Mouse (Mus musculus): ENCODE data around the gene Tlnrd1. TPM values are rescaled to one million over a fixed set of nuclear protein-coding genes. Genes with fewer than 3 reads are reported as not detected.

Gene Tlnrd1
- 13.0 and 15.4 TPM in 2 replicates for polyA plus RNA-seq (2014; fragmentation: Nextera tagmentation; extraction: Ambion mirVana)

GRCm38 (mm10) chr7:83884021-83884658, at the start of gene Tlnrd1, which contains the start of gene Mesd:
Gene Tlnrd1 (minus strand): TSS chr7:83884305.
Gene Mesd (plus strand): TSS chr7:83884466.
- Histone ChIP-seq H3K27me3 (ENCODE audit: control insufficient read depth, insufficient read depth, low read length) (no peaks in the 10 kb centered on the region), H3K27ac (peak within 1 kb of the TSS; percentile 94), H3K4me3 (replicated peaks; ENCODE audit: low read length) (peak within 1 kb of the TSS; percentile 86), H3K36me3 (replicated peaks; ENCODE audit: control insufficient read depth, insufficient read depth) (no peaks in the 10 kb centered on the region; the same call in 1 of the 2 replicates), H3K4me2 (replicated peaks) (peak within 1 kb of the TSS; percentile 90), H3K9me3 (ENCODE audit: control insufficient read depth, low read length) (no peaks in the 10 kb centered on the region; the same call in 1 of the 2 replicates), H3K4me1 (replicated peaks; ENCODE audit: control insufficient read depth, insufficient read depth, low read length) (peaks cover 40% of the 10 kb centered on the region), H3K9ac (peak within 1 kb of the TSS; percentile 91)
- ATAC-seq (ENCODE audit: low FRiP score), result peak; percentile 86
- DNase-seq (ENCODE audit: low spot score), result peak; percentile 82
- WGBS, result under 1% methylated on average over 69 of the region's 69 CpGs

DNA sequence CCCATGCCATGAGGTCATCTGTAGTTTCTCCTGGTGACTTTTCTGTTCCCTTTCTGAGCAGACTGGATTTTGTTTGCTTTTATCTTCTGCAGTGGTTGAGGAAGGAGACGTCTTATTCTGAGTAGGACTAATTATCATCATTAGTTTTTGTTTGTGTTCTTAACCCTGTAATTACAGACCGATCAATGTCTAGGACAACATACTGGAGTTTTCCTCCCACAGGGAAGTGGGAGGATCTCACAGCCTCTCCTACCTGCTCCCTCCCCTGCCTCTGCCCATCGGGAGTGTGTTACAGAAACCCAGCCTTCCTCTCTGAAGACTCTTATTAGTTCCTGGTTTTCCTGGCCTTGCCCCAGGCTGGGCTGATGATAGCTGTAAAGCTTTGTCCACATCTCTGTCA, 37.5 kb upstream of the Tlnrd1 start:
- no peaks in the 10 kb centered on the region for H3K4me1 ChIP-seq (replicated peaks; ENCODE audit: control insufficient read depth, insufficient read depth, low read length)
- no peaks in the 10 kb centered on the region for H3K27me3 ChIP-seq (ENCODE audit: control insufficient read depth, insufficient read depth, low read length)
- H3K4me3 ChIP-seq (replicated peaks; ENCODE audit: low read length), result no peak overlapping the region
- WGBS, result 67% methylated on average over 3 of the region's 3 CpGs
- DNase-seq (ENCODE audit: low spot score), result no peak
- no peaks in the 10 kb centered on the region for H3K36me3 ChIP-seq (replicated peaks; ENCODE audit: control insufficient read depth, insufficient read depth)
- no peak overlapping the region for H3K9ac ChIP-seq
- H3K9me3 ChIP-seq (ENCODE audit: control insufficient read depth, low read length), result no peaks in the 10 kb centered on the region
- ATAC-seq (ENCODE audit: low FRiP score), result no peak
- no peak overlapping the region for H3K4me2 ChIP-seq (replicated peaks)
- H3K27ac ChIP-seq, result no peak overlapping the region

DNA sequence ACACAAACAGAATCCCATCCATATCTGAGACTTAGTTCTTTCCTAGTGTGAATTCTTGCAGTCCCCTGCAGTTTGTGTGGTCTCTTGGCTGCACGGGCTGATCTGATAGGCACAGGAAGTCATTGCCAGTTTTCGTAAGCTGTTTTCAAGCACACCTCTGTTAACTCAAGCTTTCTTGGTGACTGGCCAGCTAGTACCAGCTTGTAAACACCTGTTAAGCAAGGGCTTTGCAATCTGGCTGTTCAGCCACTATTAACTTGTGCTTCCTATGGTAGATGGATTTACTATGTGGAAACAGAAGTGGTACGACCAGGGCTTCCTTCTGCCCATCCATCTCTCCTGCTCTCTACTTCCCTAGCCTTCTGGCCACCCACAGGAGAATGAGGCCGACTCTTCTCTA, 36.1 kb upstream of the Tlnrd1 start:
- H3K27ac ChIP-seq, result no peak overlapping the region
- no peaks in the 10 kb centered on the region for H3K27me3 ChIP-seq (ENCODE audit: control insufficient read depth, insufficient read depth, low read length)
- no peak overlapping the region for H3K9ac ChIP-seq
- DNase-seq (ENCODE audit: low spot score) (no peak), ATAC-seq (ENCODE audit: low FRiP score) (no peak)
- no peaks in the 10 kb centered on the region for H3K9me3 ChIP-seq (ENCODE audit: control insufficient read depth, low read length)
- H3K4me3 ChIP-seq (replicated peaks; ENCODE audit: low read length), result no peak overlapping the region
- no peak overlapping the region for H3K4me2 ChIP-seq (replicated peaks)
- no peaks in the 10 kb centered on the region for H3K4me1 ChIP-seq (replicated peaks; ENCODE audit: control insufficient read depth, insufficient read depth, low read length)
- H3K36me3 ChIP-seq (replicated peaks; ENCODE audit: control insufficient read depth, insufficient read depth), result no peaks in the 10 kb centered on the region
- 87% methylated on average over 4 of the region's 4 CpGs for WGBS

GRCm38 (mm10) chr7:83914566-83914965, 30.5 kb upstream of the Tlnrd1 start:
- Histone ChIP-seq H3K36me3 (replicated peaks; ENCODE audit: control insufficient read depth, insufficient read depth) (no peaks in the 10 kb centered on the region), H3K27ac (no peak overlapping the region), H3K27me3 (ENCODE audit: control insufficient read depth, insufficient read depth, low read length) (no peaks in the 10 kb centered on the region), H3K4me2 (replicated peaks) (no peak overlapping the region), H3K9me3 (ENCODE audit: control insufficient read depth, low read length) (no peaks in the 10 kb centered on the region), H3K4me1 (replicated peaks; ENCODE audit: control insufficient read depth, insufficient read depth, low read length) (no peaks in the 10 kb centered on the region), H3K4me3 (replicated peaks; ENCODE audit: low read length) (no peak overlapping the region), H3K9ac (no peak overlapping the region)
- DNase-seq (ENCODE audit: low spot score) (peak; percentile 95), ATAC-seq (ENCODE audit: low FRiP score) (no peak; the same call in 1 of the 2 replicates)
- WGBS, result 1% methylated on average over 3 of the region's 3 CpGs

DNA sequence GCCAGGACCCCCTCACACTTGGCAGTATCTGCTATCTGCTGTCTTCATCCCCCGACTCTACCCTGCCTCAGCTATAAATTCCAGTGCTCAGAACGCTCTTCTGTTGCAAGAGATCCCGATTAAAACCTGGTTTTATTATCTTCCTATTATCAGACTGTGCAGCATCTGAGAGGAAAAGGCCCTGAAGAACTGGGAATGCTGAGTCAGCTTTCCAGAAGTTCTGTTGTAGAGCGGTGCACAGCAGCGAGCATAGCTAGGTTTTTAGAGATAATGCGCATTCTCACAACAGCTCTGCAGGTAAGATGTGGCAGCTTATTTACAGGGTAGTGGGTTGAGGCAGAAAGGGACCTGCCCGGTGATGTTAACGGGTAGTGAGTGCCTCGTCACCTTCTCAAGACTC, 29.9 kb upstream of the Tlnrd1 start:
- 84% methylated on average over 9 of the region's 9 CpGs for WGBS

GRCm38 (mm10) chr7:83913405-83913932, 29.4 kb upstream of the Tlnrd1 start:
- WGBS, result 95% methylated on average over 6 of the region's 6 CpGs
- Histone ChIP-seq H3K27ac (no peak overlapping the region), H3K4me3 (replicated peaks; ENCODE audit: low read length) (no peak overlapping the region), H3K9me3 (ENCODE audit: control insufficient read depth, low read length) (no peaks in the 10 kb centered on the region), H3K9ac (no peak overlapping the region), H3K4me2 (replicated peaks) (no peak overlapping the region), H3K27me3 (ENCODE audit: control insufficient read depth, insufficient read depth, low read length) (no peaks in the 10 kb centered on the region), H3K36me3 (replicated peaks; ENCODE audit: control insufficient read depth, insufficient read depth) (no peaks in the 10 kb centered on the region), H3K4me1 (replicated peaks; ENCODE audit: control insufficient read depth, insufficient read depth, low read length) (no peaks in the 10 kb centered on the region)
- ATAC-seq (ENCODE audit: low FRiP score) (no peak), DNase-seq (ENCODE audit: low spot score) (no peak)

More for the DNA sequence above, 29.9 kb upstream of the Tlnrd1 start:
- no peak overlapping the region for H3K27ac ChIP-seq
- ATAC-seq (ENCODE audit: low FRiP score) (no peak), DNase-seq (ENCODE audit: low spot score) (no peak)
- no peak overlapping the region for H3K9ac ChIP-seq
- no peak overlapping the region for H3K4me2 ChIP-seq (replicated peaks)
- H3K4me3 ChIP-seq (replicated peaks; ENCODE audit: low read length), result no peak overlapping the region
- no peaks in the 10 kb centered on the region for H3K9me3 ChIP-seq (ENCODE audit: control insufficient read depth, low read length)
- no peaks in the 10 kb centered on the region for H3K27me3 ChIP-seq (ENCODE audit: control insufficient read depth, insufficient read depth, low read length)
- H3K36me3 ChIP-seq (replicated peaks; ENCODE audit: control insufficient read depth, insufficient read depth), result no peaks in the 10 kb centered on the region
- no peaks in the 10 kb centered on the region for H3K4me1 ChIP-seq (replicated peaks; ENCODE audit: control insufficient read depth, insufficient read depth, low read length)

DNA sequence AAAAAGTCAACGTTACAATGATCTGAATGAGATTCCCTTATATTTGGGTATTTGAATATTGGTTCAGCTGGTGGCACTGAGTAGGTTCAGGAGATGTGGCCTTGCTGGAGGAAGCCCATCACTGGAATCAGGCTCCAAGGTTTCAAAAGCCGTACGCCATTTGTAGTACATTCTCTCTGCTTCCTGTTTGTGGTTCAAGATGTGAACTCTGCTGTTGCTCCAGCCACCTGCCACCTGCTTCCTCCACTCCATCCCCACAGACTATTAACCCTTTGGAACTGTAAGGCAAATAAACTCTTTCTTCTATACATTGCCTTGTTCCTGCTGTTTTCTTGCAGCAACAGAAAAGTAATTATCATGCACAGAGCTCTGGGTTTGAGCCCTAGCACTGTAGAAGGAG, 27.8 kb upstream of the Tlnrd1 start:
- no peak for DNase-seq (ENCODE audit: low spot score)
- H3K27me3 ChIP-seq (ENCODE audit: control insufficient read depth, insufficient read depth, low read length), result no peaks in the 10 kb centered on the region
- no peaks in the 10 kb centered on the region for H3K36me3 ChIP-seq (replicated peaks; ENCODE audit: control insufficient read depth, insufficient read depth)
- H3K4me3 ChIP-seq (replicated peaks; ENCODE audit: low read length), result no peak overlapping the region
- no peak overlapping the region for H3K4me2 ChIP-seq (replicated peaks)
- 78% methylated on average over 3 of the region's 3 CpGs for WGBS
- H3K27ac ChIP-seq, result no peak overlapping the region
- H3K9me3 ChIP-seq (ENCODE audit: control insufficient read depth, low read length), result no peaks in the 10 kb centered on the region
- no peak overlapping the region for H3K9ac ChIP-seq
- ATAC-seq (ENCODE audit: low FRiP score), result no peak
- H3K4me1 ChIP-seq (replicated peaks; ENCODE audit: control insufficient read depth, insufficient read depth, low read length), result no peaks in the 10 kb centered on the region

DNA sequence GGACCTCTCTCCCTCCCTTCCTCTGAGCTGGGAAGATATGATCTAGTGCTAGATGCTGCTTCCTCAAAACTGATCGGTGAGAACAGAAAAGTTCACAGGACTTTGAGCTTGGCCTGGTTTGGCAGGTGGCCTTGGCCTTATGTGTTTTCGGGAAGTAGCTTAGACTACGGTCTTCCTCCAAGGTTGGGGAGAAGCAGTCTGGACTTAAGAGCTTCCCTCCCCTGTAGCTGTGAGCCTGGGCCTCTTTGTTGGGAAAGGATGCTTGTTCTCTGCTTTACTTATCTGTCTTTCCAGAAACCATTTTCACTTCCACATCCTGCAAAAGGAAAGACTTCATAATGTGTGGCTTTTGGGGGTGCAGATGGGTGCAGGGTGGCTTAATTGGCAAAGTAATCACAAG, 20.7 kb upstream of the Tlnrd1 start:
- no peaks in the 10 kb centered on the region for H3K27me3 ChIP-seq (ENCODE audit: control insufficient read depth, insufficient read depth, low read length)
- H3K27ac ChIP-seq, result no peak overlapping the region
- 94% methylated on average over 3 of the region's 3 CpGs for WGBS
- ATAC-seq (ENCODE audit: low FRiP score) (no peak), DNase-seq (ENCODE audit: low spot score) (no peak)
- peaks cover 16% of the 10 kb centered on the region for H3K36me3 ChIP-seq (replicated peaks; ENCODE audit: control insufficient read depth, insufficient read depth)
- no peak overlapping the region for H3K9ac ChIP-seq
- H3K4me1 ChIP-seq (replicated peaks; ENCODE audit: control insufficient read depth, insufficient read depth, low read length), result no peaks in the 10 kb centered on the region
- H3K4me3 ChIP-seq (replicated peaks; ENCODE audit: low read length), result no peak overlapping the region
- 0 out of 2 replicates have a peak, but pooled peaks cover 5% of the 10 kb centered on the region for H3K9me3 ChIP-seq (ENCODE audit: control insufficient read depth, low read length)
- H3K4me2 ChIP-seq (replicated peaks), result no peak overlapping the region

GRCm38 (mm10) chr7:83902296-83903145, 18.4 kb upstream of the Tlnrd1 start:
- no peaks in the 10 kb centered on the region for H3K27me3 ChIP-seq (ENCODE audit: control insufficient read depth, insufficient read depth, low read length)
- no peaks in the 10 kb centered on the region for H3K4me1 ChIP-seq (replicated peaks; ENCODE audit: control insufficient read depth, insufficient read depth, low read length)
- H3K9me3 ChIP-seq (ENCODE audit: control insufficient read depth, low read length), result 0 out of 2 replicates have a peak, but pooled peaks cover 5% of the 10 kb centered on the region
- DNase-seq (ENCODE audit: low spot score), result no peak
- 83% methylated on average over 5 of the region's 5 CpGs for WGBS
- no peak overlapping the region for H3K4me2 ChIP-seq (replicated peaks)
- no peak overlapping the region for H3K27ac ChIP-seq
- H3K36me3 ChIP-seq (replicated peaks; ENCODE audit: control insufficient read depth, insufficient read depth), result peaks cover 38% of the 10 kb centered on the region
- H3K4me3 ChIP-seq (replicated peaks; ENCODE audit: low read length), result no peak overlapping the region
- H3K9ac ChIP-seq, result no peak overlapping the region
- no peak for ATAC-seq (ENCODE audit: low FRiP score)

All from hindbrain, embryonic 14.5 days (tissue).